Mouse (Mus musculus): ENCODE results near the gene Epb41l5.

Epb41l5 gene

GRCm38 (mm10) chr1:119533093-119533805 lies 115.6 kb downstream of the Epb41l5 start:
- DNase-seq (ENCODE audit: low spot score), result no peak

- DNase-seq (ENCODE audit: low spot score), result no peak
These were observed 116.6 kb downstream of the Epb41l5 start for GRCm38 (mm10) chr1:119532165-119532564.

DNA sequence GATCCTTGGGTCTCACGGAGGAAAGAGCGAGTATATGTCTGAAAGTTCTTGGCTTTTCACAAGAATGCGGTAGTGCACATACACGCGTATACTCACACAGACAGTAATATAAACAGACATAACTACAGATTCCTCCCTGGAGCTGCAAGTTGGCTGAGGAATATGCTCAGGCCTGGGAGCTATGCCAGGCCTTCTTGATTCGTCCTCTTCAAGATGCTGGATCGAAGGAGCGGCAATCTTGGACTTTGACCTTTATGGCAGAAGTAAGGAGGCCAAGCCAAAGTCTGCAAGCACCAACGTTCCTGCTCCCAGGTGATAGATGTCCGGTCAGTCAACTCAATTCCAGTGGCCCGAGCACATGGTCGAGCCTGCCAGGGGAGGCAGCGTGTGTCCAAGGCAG lies 117.9 kb downstream of the Epb41l5 start:
- no peak for DNase-seq (ENCODE audit: low spot score)

DNA sequence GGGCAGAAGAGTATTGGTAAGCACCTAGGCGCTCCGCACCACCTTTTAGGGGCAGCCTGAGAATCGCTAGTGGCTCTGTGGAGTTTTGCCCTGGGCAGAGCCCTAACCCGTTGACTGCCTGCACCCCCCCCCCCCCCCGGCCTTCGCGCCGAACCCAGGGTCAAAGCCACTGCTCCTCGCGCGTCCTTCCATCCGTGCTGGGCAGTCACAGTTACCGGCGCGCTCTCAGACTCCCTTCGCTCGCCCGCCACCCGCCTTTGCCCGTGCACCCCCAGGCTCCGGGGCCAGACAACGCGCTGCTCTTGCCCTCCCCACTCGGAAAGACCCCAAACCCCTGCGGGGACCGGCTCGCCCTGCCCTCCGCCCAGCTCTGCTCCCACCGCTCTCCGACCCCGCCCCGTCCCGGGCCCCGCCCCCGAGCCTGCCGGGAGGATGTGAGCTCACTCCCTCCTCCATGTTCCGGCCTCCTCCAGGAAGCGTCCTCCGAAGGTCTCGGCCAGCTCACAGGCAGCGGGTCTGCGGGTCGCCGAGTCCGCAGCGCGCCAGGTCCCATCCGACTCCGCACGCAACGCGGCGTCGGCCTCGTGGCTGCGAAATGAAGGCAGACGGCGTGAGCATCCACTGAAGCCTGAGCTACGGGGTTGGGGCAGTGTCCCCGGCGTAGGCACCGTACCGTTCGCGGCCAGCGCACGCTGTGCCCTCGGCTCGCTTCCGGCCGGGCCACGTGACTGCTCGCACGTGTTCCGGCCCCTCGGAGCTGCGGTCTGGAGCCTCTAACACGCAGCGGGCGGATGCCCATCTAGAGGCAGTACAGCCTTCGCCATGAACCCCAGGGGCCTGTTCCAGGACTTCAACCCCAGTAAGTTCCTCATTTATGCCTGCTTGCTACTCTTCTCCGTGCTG lies 122.9 kb downstream of the Epb41l5 start, which contains the start of gene Tmem185b:
Gene Tmem185b (plus strand): TSS at position 472 of the 903 bp plus-strand sequence.
- DNase-seq (ENCODE audit: low spot score), result peak; percentile 92

DNA sequence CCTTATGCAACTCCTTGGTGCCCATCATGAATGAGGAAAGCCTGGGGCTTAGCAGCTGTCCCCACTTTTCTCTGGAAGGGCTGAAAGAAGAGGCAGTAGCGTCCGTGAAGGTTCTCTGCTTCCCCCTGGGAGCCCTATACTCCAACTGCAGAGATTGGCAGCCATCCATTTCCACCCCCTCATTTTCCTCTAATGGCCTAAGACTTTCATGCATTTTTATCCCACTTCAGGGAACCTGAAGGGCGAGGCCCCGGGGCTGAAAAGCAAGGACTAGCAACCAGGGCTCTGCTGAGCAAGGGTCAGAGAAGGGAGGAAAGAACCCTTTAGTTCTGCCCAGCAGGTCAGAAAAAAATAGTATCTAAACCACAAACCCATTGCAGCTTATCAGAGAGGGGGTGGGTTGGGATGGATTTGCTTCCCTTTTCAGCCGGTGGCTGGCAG lies 123.8 kb downstream of the Epb41l5 start:
- DNase-seq (ENCODE audit: low spot score), result no peak

GRCm38 (mm10) chr1:119523826-119524225 lies 125.0 kb downstream of the Epb41l5 start:
- DNase-seq (ENCODE audit: low spot score), result no peak

- no peak for DNase-seq (ENCODE audit: low spot score)
These were observed 125.4 kb downstream of the Epb41l5 start for GRCm38 (mm10) chr1:119523369-119523768.

DNA sequence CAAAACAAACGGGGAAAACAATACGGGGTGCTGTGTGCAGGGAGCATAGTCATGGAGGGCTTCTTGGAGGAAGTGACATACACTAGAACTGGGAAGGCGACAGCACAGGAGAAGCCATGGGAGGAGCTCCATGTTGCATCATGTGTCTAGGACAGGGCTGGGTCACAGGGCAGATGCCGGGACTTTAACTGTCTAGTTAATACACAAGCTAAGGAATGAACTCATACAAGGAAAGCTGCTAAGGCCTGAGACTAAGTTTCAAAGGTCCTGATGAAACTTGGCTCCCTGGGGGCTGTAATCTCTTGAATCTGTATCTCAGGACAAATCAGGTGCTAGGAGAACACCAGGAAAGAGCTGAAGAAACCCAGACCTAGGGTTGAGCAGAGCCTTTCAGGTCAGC lies 126.1 kb downstream of the Epb41l5 start:
- DNase-seq (ENCODE audit: low spot score), result no peak

GRCm38 (mm10) chr1:119521681-119522080 lies 127.1 kb downstream of the Epb41l5 start:
- DNase-seq (ENCODE audit: low spot score), result no peak

DNA sequence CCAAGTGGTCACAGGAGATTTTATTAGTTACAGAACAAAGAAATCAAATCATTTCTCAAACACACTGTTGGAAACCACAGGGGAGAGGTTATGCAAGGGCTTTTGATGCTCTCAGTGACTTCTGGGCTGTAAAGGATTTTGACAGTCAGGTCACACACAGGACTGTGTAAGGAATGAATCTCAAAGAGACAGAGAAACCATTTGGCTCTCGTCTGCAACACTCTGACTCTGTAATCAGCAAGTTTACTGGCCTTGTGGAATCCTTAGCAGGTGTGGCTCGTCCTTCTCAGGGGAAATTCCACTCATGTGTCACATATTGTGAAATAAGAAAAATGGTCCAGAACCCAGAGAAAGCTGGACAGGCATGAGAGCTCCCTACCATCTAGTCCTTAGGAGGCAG lies 127.8 kb downstream of the Epb41l5 start:
- DNase-seq (ENCODE audit: low spot score), result no peak

- DNase-seq (ENCODE audit: low spot score), result no peak
These were observed 129.5 kb downstream of the Epb41l5 start for GRCm38 (mm10) chr1:119519286-119519685.

GRCm38 (mm10) chr1:119518786-119519185 lies 130.0 kb downstream of the Epb41l5 start:
- DNase-seq (ENCODE audit: low spot score), result no peak

DNA sequence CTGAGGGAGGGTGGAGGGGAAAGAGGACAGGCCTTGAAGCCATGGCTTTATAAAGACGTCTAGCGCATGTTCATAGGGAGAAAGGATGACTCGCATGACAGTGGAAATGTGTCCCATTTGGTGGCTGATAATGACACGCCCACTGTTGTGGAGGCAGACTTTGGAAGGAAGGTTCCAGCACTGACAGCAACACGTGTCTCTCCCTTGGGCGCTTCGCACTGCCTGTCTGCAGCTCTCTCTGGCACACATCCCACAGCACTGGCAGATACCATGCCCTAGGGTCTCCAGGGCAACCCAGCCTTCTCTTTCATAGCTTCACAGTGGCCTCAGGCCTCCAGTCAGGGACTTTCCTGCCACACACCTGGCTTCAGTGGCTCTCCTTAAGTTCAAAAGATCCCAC lies 130.7 kb downstream of the Epb41l5 start:
- no peak for DNase-seq (ENCODE audit: low spot score)

DNA sequence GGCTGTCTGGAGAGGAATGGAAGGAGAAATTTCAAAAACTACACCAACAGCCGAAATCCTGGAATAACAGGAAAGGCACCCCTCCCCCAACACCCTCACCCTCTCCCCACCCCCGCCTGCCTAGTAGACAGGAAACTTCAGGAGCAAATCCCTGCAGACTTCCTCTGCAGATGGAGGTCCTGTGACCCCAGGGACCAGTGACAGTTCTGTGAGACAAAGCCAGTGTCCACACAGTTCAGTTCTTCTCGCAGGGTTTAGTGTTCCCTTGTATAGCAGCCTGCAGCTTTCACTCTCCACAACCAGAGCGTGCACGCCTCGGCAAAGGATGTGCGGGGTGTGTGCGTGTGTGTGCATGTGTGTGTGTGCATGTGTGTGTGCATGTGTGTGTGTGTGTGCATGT lies 137.9 kb downstream of the Epb41l5 start:
- no peak for DNase-seq (ENCODE audit: low spot score)

- no peak for DNase-seq (ENCODE audit: low spot score)
These were observed 138.4 kb downstream of the Epb41l5 start for GRCm38 (mm10) chr1:119510409-119510808.

- no peak for DNase-seq (ENCODE audit: low spot score)
These were observed 139.3 kb downstream of the Epb41l5 start for GRCm38 (mm10) chr1:119509474-119509873.

DNA sequence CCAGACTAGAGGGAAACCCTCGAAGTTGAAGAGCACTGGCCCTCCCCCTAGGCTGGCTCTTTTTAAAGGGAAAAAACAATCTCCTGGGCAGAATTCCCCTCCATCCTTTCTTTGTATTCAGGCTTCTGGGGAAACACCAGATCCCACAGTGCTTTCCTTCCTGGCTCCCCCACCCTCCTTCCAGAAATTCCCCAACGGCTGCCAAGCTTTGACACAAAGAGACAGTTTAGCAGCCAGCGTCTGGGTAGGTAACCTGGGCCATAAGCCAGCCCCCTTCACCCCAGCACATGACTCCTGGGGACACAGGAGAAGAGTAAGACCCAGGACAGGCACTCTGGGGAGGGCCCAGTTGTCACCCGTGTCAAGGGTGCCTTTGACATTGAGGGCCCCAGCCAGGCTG lies 140.3 kb downstream of the Epb41l5 start:
- no peak for DNase-seq (ENCODE audit: low spot score)

DNA sequence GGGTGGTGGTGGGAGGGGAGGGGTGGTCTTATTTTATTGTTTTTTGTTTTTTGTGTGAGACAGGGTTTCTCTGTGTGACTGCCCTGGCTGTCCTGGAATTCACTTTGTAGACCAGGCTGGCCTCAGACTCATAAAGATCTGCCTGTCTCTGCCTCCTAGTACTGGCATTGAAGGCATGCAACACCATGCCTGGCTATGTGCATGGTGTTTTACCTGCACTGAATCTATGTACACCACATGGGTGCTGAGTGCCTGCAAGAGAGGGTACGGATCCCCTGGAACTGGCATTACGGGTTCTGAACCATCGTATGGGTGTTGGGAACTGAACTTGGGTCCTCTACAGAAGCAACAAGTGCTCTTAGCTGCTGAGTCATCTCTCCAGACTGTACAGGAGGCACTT lies 142.8 kb downstream of the Epb41l5 start:
- no peak for DNase-seq (ENCODE audit: low spot score)

- DNase-seq (ENCODE audit: low spot score), result peak; percentile 88
These were observed 144.3 kb downstream of the Epb41l5 start, which contains the start of gene Ralb for GRCm38 (mm10) chr1:119504260-119505062. Ralb (minus strand) TSS chr1:119504794.

DNA sequence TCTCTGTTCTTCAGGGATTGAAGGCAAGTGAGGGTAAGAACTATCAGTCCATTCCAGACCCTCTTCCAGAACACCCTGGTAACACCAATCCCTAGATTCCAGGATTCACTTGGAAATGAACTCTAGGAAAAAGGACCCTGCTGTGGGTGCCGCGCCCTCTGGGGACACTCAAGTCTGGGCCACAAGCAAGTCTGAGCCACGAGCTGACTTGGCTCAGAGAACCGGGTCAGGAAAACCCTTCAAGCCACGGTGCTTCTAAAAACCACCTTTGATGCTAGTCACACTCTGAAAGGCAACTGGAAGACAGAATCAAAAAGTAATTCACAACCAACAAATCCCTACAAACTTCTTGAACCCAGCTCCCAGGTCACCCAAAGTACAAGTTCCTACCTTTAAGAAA lies 145.0 kb downstream of the Epb41l5 start:
- no peak for DNase-seq (ENCODE audit: low spot score)

GRCm38 (mm10) chr1:119503181-119503580 lies 145.6 kb downstream of the Epb41l5 start:
- no peak for DNase-seq (ENCODE audit: low spot score)

GRCm38 (mm10) chr1:119502729-119503128 lies 146.1 kb downstream of the Epb41l5 start:
- DNase-seq (ENCODE audit: low spot score), result no peak

Measured in urinary bladder, postnatal 25 days (tissue).